Mouse (Mus musculus): Measurements from ENCODE around the gene BC055324.

GRCm38 (mm10) chr1:163929636-163930457, 64.7 kb downstream of the BC055324 start:
- TF ChIP-seq CTCF (IDR thresholded peaks at IDR 0.05; ENCODE audit: low read depth, low read length): no peak
- TF ChIP-seq EP300 (IDR thresholded peaks at IDR 0.05; ENCODE audit: insufficient read depth, low read depth, low read length): no peak
